Mouse (Mus musculus): ENCODE data around the gene Kifc3.

DNA sequence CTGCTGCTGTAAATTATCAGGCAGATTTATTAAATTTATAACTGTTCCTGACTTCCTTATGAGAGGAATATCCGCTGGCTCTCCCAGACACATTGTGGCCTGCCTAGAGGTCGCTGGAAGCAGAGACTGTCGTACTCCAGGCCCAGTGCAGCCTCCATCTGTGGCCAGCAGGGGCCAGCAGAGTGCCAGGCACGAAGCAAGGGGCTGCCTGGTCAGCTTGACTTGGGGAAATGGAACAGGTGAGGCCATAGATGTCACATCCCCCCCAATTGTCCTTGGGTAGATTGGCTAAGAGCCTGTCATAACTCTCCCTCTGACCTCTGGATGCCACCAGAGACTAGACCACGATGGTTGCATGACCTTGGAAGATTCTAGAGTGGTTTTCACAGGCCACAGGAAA, 103.6 kb downstream of the Kifc3 start:
- TF ChIP-seq POLR2A (IDR thresholded peaks at IDR 0.05; ENCODE audit: borderline replicate concordance, low read depth, low read length) (no peak), CTCF (IDR thresholded peaks at IDR 0.05; ENCODE audit: low read depth, low read length) (peak; percentile 85)

All from bone marrow macrophage, adult 2 months (primary cell).